Mouse (Mus musculus) lung, embryonic 16.5 days (tissue): ENCODE data around the gene Dock8. TPM values are rescaled to one million over a fixed set of nuclear protein-coding genes. Genes with fewer than 3 reads are reported as not detected.

ENCODE experiments used
- ATAC-seq: fragments of 200-750 bp; cut with Nextera tagmentation; 2 replicates; pipeline ENCODE4 v1.8.0; 2017; ENCODE audit warnings: low read depth, mild to moderate bottlenecking, moderate library complexity
- H3K27ac ChIP-seq: fragments of 300-500 bp; sonication (generic); 2 replicates; pipeline ENCODE4 v1.5.1; 2014; ENCODE audit warnings: mild to moderate bottlenecking, control low read depth, low read length
- H3K27me3 ChIP-seq: fragments of 300-500 bp; sonication (generic); 2 replicates; pipeline ENCODE4 v1.6.1; 2014; ENCODE audit warnings: low read depth, low read length, mixed read lengths; ENCODE audit not compliant: control insufficient read depth, insufficient read depth
- H3K36me3 ChIP-seq: fragments of 300-500 bp; sonication (generic); 2 replicates; pipeline ENCODE4 v1.6.1; 2014; ENCODE audit warnings: low read length; ENCODE audit not compliant: control insufficient read depth, insufficient read depth
- H3K4me1 ChIP-seq: fragments of 300-500 bp; sonication (generic); replicated peaks from 2 replicates; pipeline ENCODE4 v1.6.1; 2014; ENCODE audit warnings: low read length, mixed read lengths; ENCODE audit not compliant: control insufficient read depth, insufficient read depth
- H3K4me2 ChIP-seq: fragments of 300-500 bp; sonication (generic); 2 replicates; pipeline ENCODE4 v1.6.1; 2014; ENCODE audit warnings: low read depth, low read length, control low read depth
- H3K4me3 ChIP-seq: fragments of 300-500 bp; sonication (generic); 2 replicates; pipeline ENCODE4 v1.5.1; 2014; ENCODE audit warnings: mild to moderate bottlenecking, low read length, control low read depth
- H3K9ac ChIP-seq: fragments of 300-500 bp; sonication (generic); 2 replicates; pipeline ENCODE4 v1.6.1; 2014; ENCODE audit warnings: low read length, control low read depth
- H3K9me3 ChIP-seq: fragments of 300-500 bp; sonication (generic); 2 replicates; pipeline ENCODE4 v1.6.1; 2016; ENCODE audit warnings: low read length; ENCODE audit not compliant: control insufficient read depth
- WGBS: fragments of 180-500 bp; shearing (Covaris S2); extraction: QIAGEN DNeasy Blood & Tissue Kit; methylation state at CpG from one replicate; pipeline ENCODE4 v1.1.7; 2014; 5-methylcytosine and 5-hydroxymethylcytosine counted together
- polyA plus RNA-seq: library from polyadenylated mRNA; unstranded; fragments of >200 nt; fragmentation: Nextera tagmentation; extraction: Ambion mirVana; gene quantifications from 2 replicates; pipeline ENCODE4 v1.2.1, GENCODE M21; 2015

The Dock8 gene
- polyA plus RNA-seq, 1 experiment from 2014 or later: 3.9 TPM

GRCm38 (mm10) chr19:25052355-25052754 is 53.0 kb downstream of the Dock8 start:
- no peaks in the 10 kb centered on the region for H3K27me3 ChIP-seq
- H3K4me2 ChIP-seq: no peak overlapping the region
- H3K9me3 ChIP-seq: no peaks in the 10 kb centered on the region
- no peak overlapping the region for H3K4me3 ChIP-seq
- H3K27ac ChIP-seq: no peak overlapping the region
- no peaks in the 10 kb centered on the region for H3K4me1 ChIP-seq
- no peaks in the 10 kb centered on the region for H3K36me3 ChIP-seq
- H3K9ac ChIP-seq: no peak overlapping the region
- 76% methylated on average over 7 of the region's 7 CpGs for WGBS
- ATAC-seq: no peak

- H3K27me3 ChIP-seq: no peaks in the 10 kb centered on the region
- no peak overlapping the region for H3K27ac ChIP-seq
- no peak for ATAC-seq
- no peak overlapping the region for H3K9ac ChIP-seq
- WGBS: 69% methylated on average over 7 of the region's 7 CpGs
- H3K4me2 ChIP-seq: no peak overlapping the region
- H3K4me3 ChIP-seq: no peak overlapping the region
- no peaks in the 10 kb centered on the region for H3K4me1 ChIP-seq
- H3K9me3 ChIP-seq: no peaks in the 10 kb centered on the region
- no peaks in the 10 kb centered on the region for H3K36me3 ChIP-seq
Measured at GRCm38 (mm10) chr19:25053152-25053551, 53.8 kb downstream of the Dock8 start.

- no peaks in the 10 kb centered on the region for H3K9me3 ChIP-seq
- no peak for ATAC-seq
- no peaks in the 10 kb centered on the region for H3K36me3 ChIP-seq
- no peak overlapping the region for H3K4me3 ChIP-seq
- no peaks in the 10 kb centered on the region for H3K4me1 ChIP-seq
- H3K27me3 ChIP-seq: no peaks in the 10 kb centered on the region
- no peak overlapping the region for H3K9ac ChIP-seq
- no peak overlapping the region for H3K4me2 ChIP-seq
- H3K27ac ChIP-seq: no peak overlapping the region
- WGBS: 80% methylated on average over 7 of the region's 7 CpGs
Measured at GRCm38 (mm10) chr19:25055025-25055424, 55.7 kb downstream of the Dock8 start.

- ATAC-seq: no peak
Measured at GRCm38 (mm10) chr19:25055559-25055958, 56.2 kb downstream of the Dock8 start.

GRCm38 (mm10) chr19:25056224-25056623 is 56.9 kb downstream of the Dock8 start:
- H3K27me3 ChIP-seq: no peaks in the 10 kb centered on the region
- no peak overlapping the region for H3K4me3 ChIP-seq
- no peak overlapping the region for H3K9ac ChIP-seq
- WGBS: 86% methylated on average over 10 of the region's 10 CpGs
- no peak for ATAC-seq
- H3K4me2 ChIP-seq: no peak overlapping the region
- no peak overlapping the region for H3K27ac ChIP-seq
- H3K36me3 ChIP-seq: no peaks in the 10 kb centered on the region
- no peaks in the 10 kb centered on the region for H3K9me3 ChIP-seq
- peaks cover 7% of the 10 kb centered on the region for H3K4me1 ChIP-seq

More at GRCm38 (mm10) chr19:25055559-25055958, 56.2 kb downstream of the Dock8 start:
- Histone ChIP-seq H3K36me3 (no peaks in the 10 kb centered on the region), H3K9ac (no peak overlapping the region), H3K27ac (no peak overlapping the region), H3K4me3 (no peak overlapping the region), H3K27me3 (no peaks in the 10 kb centered on the region), H3K4me1 (peaks cover 3% of the 10 kb centered on the region; the same call in 1 of the 2 replicates), H3K4me2 (no peak overlapping the region), H3K9me3 (no peaks in the 10 kb centered on the region)
- WGBS: 82% methylated on average over 7 of the region's 7 CpGs

- H3K9ac ChIP-seq: no peak overlapping the region
- H3K4me2 ChIP-seq: no peak overlapping the region
- H3K36me3 ChIP-seq: no peaks in the 10 kb centered on the region
- H3K27me3 ChIP-seq: no peaks in the 10 kb centered on the region
- H3K4me1 ChIP-seq: peaks cover 7% of the 10 kb centered on the region
- no peak overlapping the region for H3K27ac ChIP-seq
- WGBS: 77% methylated on average over 8 of the region's 8 CpGs
- no peak for ATAC-seq
- H3K4me3 ChIP-seq: no peak overlapping the region
- no peaks in the 10 kb centered on the region for H3K9me3 ChIP-seq
Measured at GRCm38 (mm10) chr19:25057826-25058225, 58.5 kb downstream of the Dock8 start.

DNA sequence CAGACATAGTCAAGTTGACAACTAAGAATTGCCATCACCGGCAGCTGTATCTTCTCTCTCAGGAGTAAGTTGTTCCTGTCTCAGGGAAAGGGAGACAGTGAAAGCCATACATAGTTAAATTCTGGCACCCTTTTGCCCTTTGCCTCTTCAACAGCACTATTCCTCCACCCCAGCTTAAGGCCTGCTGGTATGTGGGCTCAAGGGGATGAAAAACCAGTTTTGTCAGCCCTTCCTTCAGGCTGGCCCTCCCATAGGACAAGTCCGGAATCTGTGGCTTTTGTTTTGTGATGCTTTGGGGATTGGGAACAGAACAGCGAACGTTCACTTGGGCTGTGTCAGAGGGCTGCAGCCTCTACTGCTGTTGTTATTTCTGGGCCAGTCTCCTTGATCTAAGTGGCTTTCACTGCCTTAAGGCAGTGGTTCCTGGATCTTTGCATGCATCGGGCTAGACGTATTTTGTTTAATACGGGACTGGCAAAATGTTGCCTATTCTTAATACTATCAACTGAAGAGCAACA is 60.6 kb downstream of the Dock8 start:
- no peak overlapping the region for H3K4me3 ChIP-seq
- WGBS: 53% methylated on average over 7 of the region's 7 CpGs
- peak; percentile 38; the same call in 1 of the 2 replicates for ATAC-seq

DNA sequence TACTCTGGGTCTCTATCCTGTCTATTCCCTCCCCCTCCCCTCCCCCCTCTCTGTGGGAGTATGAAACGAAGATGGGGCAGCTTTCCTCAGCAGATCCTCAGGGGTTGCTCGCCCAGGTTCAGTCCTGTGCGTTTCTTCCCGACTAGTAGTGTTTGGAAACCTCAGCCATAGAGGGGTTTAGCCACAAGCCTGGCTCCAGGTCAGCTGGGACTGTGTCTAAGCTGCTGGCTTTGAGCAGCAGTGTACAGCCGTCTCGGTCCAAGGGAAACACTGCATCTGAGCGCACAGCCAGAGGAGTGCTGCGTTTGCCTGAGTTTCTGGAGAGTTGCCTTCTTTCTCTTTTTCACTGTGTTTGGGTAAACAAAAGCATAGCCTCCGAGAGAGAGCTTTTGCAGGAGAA is 61.0 kb downstream of the Dock8 start:
- H3K27ac ChIP-seq: peak overlapping the region; percentile 18; the same call in 1 of the 2 replicates
- peaks cover 7% of the 10 kb centered on the region for H3K4me1 ChIP-seq
- H3K9ac ChIP-seq: no peak overlapping the region
- H3K36me3 ChIP-seq: no peaks in the 10 kb centered on the region
- peak overlapping the region; percentile 18 for H3K4me3 ChIP-seq
- H3K9me3 ChIP-seq: no peaks in the 10 kb centered on the region
- WGBS: 20% methylated on average over 9 of the region's 9 CpGs
- H3K4me2 ChIP-seq: peak overlapping the region; percentile 44
- ATAC-seq: peak; percentile 82
- H3K27me3 ChIP-seq: no peaks in the 10 kb centered on the region

More for the DNA sequence above, 60.6 kb downstream of the Dock8 start:
- Histone ChIP-seq H3K4me1 (peaks cover 7% of the 10 kb centered on the region), H3K9ac (no peak overlapping the region), H3K27ac (no peak overlapping the region; the same call in 1 of the 2 replicates), H3K9me3 (no peaks in the 10 kb centered on the region), H3K27me3 (no peaks in the 10 kb centered on the region), H3K36me3 (no peaks in the 10 kb centered on the region), H3K4me2 (peak overlapping the region; percentile 44)

DNA sequence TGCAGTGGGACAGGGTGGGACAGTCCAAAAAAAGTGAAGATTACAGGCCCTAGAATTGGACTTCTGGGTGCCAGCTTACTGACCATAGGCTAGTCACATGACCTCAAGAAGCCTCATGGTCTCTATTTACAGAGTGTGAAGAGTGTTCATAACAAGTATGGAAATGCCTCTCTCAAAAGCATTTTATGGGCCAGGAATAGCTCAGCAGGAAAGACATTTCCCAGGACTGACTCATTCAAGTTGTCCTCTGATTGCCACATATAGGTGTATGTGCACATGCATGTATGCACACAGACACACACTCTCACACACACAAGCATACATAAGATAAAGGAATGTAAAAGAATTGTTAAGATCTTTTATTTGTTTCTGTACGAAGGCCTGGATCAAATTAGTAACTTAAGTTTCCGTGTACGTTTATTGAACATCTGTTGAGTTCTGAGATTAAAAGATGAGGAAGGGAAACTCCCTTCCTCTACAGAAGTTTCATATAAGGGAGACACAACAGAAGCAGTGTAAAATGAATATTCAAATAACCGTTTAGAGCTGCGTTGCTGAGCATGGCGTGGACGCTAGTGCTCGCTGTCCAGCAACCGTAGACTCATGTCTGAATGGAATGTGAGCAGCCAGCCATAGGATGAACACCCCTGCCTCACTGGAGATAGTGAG is 63.0 kb downstream of the Dock8 start:
- peaks cover 7% of the 10 kb centered on the region for H3K4me1 ChIP-seq
- no peak overlapping the region for H3K4me3 ChIP-seq
- H3K9ac ChIP-seq: no peak overlapping the region
- no peak overlapping the region for H3K27ac ChIP-seq
- WGBS: 84% methylated on average over 9 of the region's 9 CpGs
- no peaks in the 10 kb centered on the region for H3K27me3 ChIP-seq
- H3K9me3 ChIP-seq: no peaks in the 10 kb centered on the region
- H3K4me2 ChIP-seq: no peak overlapping the region
- no peaks in the 10 kb centered on the region for H3K36me3 ChIP-seq
- no peak for ATAC-seq
